Mouse (Mus musculus) liver, adult 2 months (tissue): ENCODE data around the gene Ryr3. TPM values are rescaled to one million over a fixed set of nuclear protein-coding genes. Genes with fewer than 3 reads are reported as not detected.

ENCODE experiments used
- DNase-seq: peaks from one replicate; pipeline ENCODE4 v3.0.0-alpha.2; 2011; ENCODE audit warnings: low read depth, low spot score; ENCODE audit errors: extremely low read depth
- H3K27ac ChIP-seq: fragments of 200-500 bp; replicated peaks from 2 replicates; pipeline ENCODE4 v1.5.1; 2012; ENCODE audit warnings: low read depth, mild to moderate bottlenecking, control low read depth, inconsistent platforms, low read length; ENCODE audit not compliant: insufficient read depth
- H3K27me3 ChIP-seq: fragments of 200-500 bp; 2 replicates; pipeline ENCODE4 v1.6.1; 2012; ENCODE audit warnings: mild to moderate bottlenecking, moderate library complexity, low read length, inconsistent platforms; ENCODE audit not compliant: control insufficient read depth, insufficient read depth
- H3K36me3 ChIP-seq: fragments of 200-500 bp; 2 replicates; pipeline ENCODE4 v1.6.1; 2012; ENCODE audit warnings: low read length, inconsistent platforms; ENCODE audit not compliant: control insufficient read depth, insufficient read depth
- H3K4me1 ChIP-seq: fragments of 200-500 bp; 2 replicates; pipeline ENCODE4 v1.6.1; 2011; ENCODE audit warnings: low read length; ENCODE audit not compliant: control insufficient read depth, insufficient read depth
- H3K4me3 ChIP-seq: fragments of 200-500 bp; 2 replicates; pipeline ENCODE4 v1.5.1; 2011; ENCODE audit warnings: low read depth, mild to moderate bottlenecking, control low read depth, low read length, moderate library complexity; ENCODE audit not compliant: insufficient read depth
- H3K79me2 ChIP-seq: fragments of 200-500 bp; 2 replicates; pipeline ENCODE4 v1.6.1; 2012; ENCODE audit warnings: inconsistent platforms, mild to moderate bottlenecking, low read length, moderate library complexity; ENCODE audit not compliant: control insufficient read depth, insufficient read depth
- H3K9ac ChIP-seq: fragments of 200-500 bp; 2 replicates; pipeline ENCODE4 v1.6.1; 2012; ENCODE audit warnings: low read depth, mild to moderate bottlenecking, control low read depth, inconsistent platforms, low read length
- CTCF ChIP-seq: fragments of 200-500 bp; IDR thresholded peaks from 2 replicates; pipeline ENCODE4 v1.5.1; 2011; ENCODE audit warnings: low read depth, low read length, control low read depth
- POLR2A ChIP-seq: fragments of 200-500 bp; IDR thresholded peaks from 2 replicates; pipeline ENCODE4 v1.6.1; 2011; ENCODE audit warnings: low read length, control low read depth; ENCODE audit not compliant: insufficient read depth; ENCODE audit errors: extremely low read depth
- WGBS: fragments of 180-500 bp; shearing (Covaris S2); methylation state at CpG from one replicate; pipeline ENCODE4 v1.1.7; 2018; 5-methylcytosine and 5-hydroxymethylcytosine counted together
- polyA plus RNA-seq: library from polyadenylated mRNA; depleted of rRNA; stranded (reverse); fragments of >200 nt; gene quantifications from 2 replicates; pipeline ENCODE4 v1.2.3, GENCODE M21; 2012
- total RNA-seq: library from RNA; depleted of rRNA; stranded (reverse); fragments of >200 nt; gene quantifications from 2 replicates; pipeline ENCODE4 v1.2.3, GENCODE M21; 2014

Gene Ryr3
- total and polyA plus RNA-seq, 2 experiments: under 0.01 TPM; not detected in 1

DNA sequence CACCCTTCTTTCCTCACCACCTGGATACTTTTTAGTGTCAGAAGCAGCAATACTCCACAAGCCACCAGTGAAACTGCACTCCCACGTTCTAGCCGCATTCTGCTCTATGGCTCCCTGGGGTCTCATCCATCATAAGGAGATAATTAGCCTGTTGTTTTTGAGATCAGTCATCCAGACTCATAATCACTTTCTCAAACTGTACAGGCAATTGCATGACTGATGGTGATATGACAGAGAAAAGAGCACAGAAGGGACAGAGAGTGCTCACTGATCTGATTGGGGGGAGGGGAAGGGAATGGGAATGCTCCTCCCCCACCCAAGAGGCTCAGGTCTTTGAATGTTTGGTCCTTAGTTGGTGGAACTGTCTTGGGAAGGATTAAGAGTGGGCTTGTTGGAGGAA lies 397.8 kb downstream of the Ryr3 start:
- Histone ChIP-seq H3K9ac (no peak overlapping the region), H3K27ac (no peak overlapping the region), H3K4me3 (no peak overlapping the region), H3K27me3 (no peaks in the 10 kb centered on the region), H3K79me2 (no peaks in the 10 kb centered on the region), H3K4me1 (no peaks in the 10 kb centered on the region), H3K36me3 (no peaks in the 10 kb centered on the region)
- no peak for TF ChIP-seq POLR2A
- no peak for TF ChIP-seq CTCF
- 86% methylated on average over 2 of the region's 2 CpGs for WGBS
- no peak for DNase-seq

GRCm38 (mm10) chr2:112816976-112817375 lies 399.9 kb downstream of the Ryr3 start:
- no peaks in the 10 kb centered on the region for H3K79me2 ChIP-seq
- 62% methylated on average over 3 of the region's 3 CpGs for WGBS
- DNase-seq: no peak
- H3K27ac ChIP-seq: no peak overlapping the region
- no peak overlapping the region for H3K9ac ChIP-seq
- TF ChIP-seq POLR2A (no peak), CTCF (no peak)
- H3K4me1 ChIP-seq: no peaks in the 10 kb centered on the region
- H3K4me3 ChIP-seq: no peak overlapping the region
- no peaks in the 10 kb centered on the region for H3K36me3 ChIP-seq
- H3K27me3 ChIP-seq: no peaks in the 10 kb centered on the region

GRCm38 (mm10) chr2:112815960-112816359 lies 400.9 kb downstream of the Ryr3 start:
- no peak overlapping the region for H3K27ac ChIP-seq
- 62% methylated on average over 3 of the region's 3 CpGs for WGBS
- DNase-seq: no peak
- H3K4me1 ChIP-seq: no peaks in the 10 kb centered on the region
- no peak overlapping the region for H3K4me3 ChIP-seq
- no peaks in the 10 kb centered on the region for H3K79me2 ChIP-seq
- TF ChIP-seq CTCF (no peak), POLR2A (no peak)
- H3K27me3 ChIP-seq: no peaks in the 10 kb centered on the region
- H3K9ac ChIP-seq: no peak overlapping the region
- no peaks in the 10 kb centered on the region for H3K36me3 ChIP-seq

DNA sequence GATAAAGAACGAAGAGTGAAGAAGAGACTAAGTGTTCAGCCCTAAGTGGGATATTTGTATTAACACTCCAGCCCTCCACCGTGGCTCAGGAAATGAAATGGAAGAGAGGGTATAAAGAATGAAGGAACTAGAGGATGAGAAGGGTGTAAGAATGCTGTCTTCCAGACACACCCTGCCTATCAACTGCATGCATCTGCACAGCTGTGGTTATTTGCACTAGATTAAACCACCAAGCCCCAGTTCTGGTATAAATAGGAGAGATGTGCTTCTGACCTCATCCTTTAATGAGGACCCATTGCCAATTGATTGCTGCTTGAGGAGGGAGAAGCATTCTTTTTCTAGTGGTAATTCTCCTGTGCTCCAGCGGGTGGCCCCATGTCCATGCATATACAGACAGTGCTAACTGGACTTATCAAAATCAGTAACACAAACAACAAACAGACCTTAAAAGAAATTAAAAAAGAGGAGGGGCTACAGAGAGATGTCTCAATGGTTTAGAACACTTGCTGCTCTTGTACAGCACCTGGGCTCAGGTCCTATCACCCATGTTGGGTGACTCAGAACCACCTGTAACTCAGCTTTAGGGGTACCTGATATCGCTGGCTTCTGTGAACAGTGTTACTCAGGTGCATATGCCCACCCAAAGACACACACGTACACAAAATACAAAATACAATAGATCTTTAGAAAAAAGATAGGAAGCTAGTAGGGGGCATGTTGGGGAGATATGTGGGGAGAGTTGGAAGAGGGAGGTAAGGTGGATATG lies 404.1 kb downstream of the Ryr3 start:
- Histone ChIP-seq H3K36me3 (no peaks in the 10 kb centered on the region), H3K79me2 (no peaks in the 10 kb centered on the region), H3K27me3 (no peaks in the 10 kb centered on the region), H3K4me3 (no peak overlapping the region), H3K27ac (no peak overlapping the region), H3K4me1 (no peaks in the 10 kb centered on the region), H3K9ac (no peak overlapping the region)
- WGBS: 60% methylated on average over 5 of the region's 5 CpGs
- DNase-seq: no peak
- TF ChIP-seq CTCF (no peak), POLR2A (no peak)

GRCm38 (mm10) chr2:112806015-112806414 lies 410.9 kb downstream of the Ryr3 start:
- H3K4me1 ChIP-seq: no peaks in the 10 kb centered on the region
- WGBS: 45% methylated on average over 2 of the region's 2 CpGs
- no peak for TF ChIP-seq CTCF
- TF ChIP-seq POLR2A: no peak
- no peaks in the 10 kb centered on the region for H3K27me3 ChIP-seq
- DNase-seq: no peak
- H3K36me3 ChIP-seq: no peaks in the 10 kb centered on the region
- H3K4me3 ChIP-seq: no peak overlapping the region
- H3K79me2 ChIP-seq: no peaks in the 10 kb centered on the region
- no peak overlapping the region for H3K27ac ChIP-seq
- H3K9ac ChIP-seq: no peak overlapping the region

DNA sequence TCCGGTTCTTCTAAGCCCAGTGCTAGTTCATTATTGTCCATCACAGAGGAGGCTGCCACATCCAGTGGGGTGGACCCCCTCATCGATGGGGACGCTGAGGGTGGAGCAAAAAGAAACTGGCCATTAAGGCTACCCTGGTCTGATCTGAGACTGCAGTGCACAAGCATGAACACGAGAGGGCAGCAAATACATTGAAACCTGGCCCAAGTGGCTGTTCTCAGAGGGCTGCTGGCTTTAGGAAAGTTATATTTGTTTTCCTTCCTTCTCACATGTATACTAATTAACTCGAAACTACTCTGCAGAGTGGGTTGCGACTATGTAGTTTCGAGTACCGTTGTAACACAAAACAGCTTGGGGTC lies 416.9 kb downstream of the Ryr3 start:
- TF ChIP-seq POLR2A (no peak), CTCF (peak; percentile 83)
- H3K4me3 ChIP-seq: no peak overlapping the region
- DNase-seq: peak; percentile 31
- no peak overlapping the region for H3K9ac ChIP-seq
- no peaks in the 10 kb centered on the region for H3K4me1 ChIP-seq
- H3K27me3 ChIP-seq: no peaks in the 10 kb centered on the region
- no peaks in the 10 kb centered on the region for H3K36me3 ChIP-seq
- no peaks in the 10 kb centered on the region for H3K79me2 ChIP-seq
- H3K27ac ChIP-seq: no peak overlapping the region
- 8% methylated on average over 8 of the region's 8 CpGs for WGBS
